Mouse (Mus musculus) heart, adult 2 months (tissue): ENCODE data around the gene Mcoln2.

Source experiments
- CTCF ChIP-seq: fragments of 200-600 bp; IDR thresholded peaks from 2 replicates; pipeline ENCODE4 v1.8.1; 2022; ENCODE audit warnings: antibody characterized with exemption, mild to moderate bottlenecking, moderate library complexity
- EP300 ChIP-seq: fragments of 200-500 bp; IDR thresholded peaks from 2 replicates; pipeline ENCODE4 v1.6.1; 2011; ENCODE audit warnings: low read depth, low read length, control low read depth; ENCODE audit not compliant: insufficient read depth
- POLR2A ChIP-seq: fragments of 200-500 bp; IDR thresholded peaks from 2 replicates; pipeline ENCODE4 v1.6.1; 2011; ENCODE audit warnings: mild to moderate bottlenecking, low read depth, low read length, control low read depth; ENCODE audit not compliant: insufficient read depth

GRCm38 (mm10) chr3:146177295-146177694 lies 27.7 kb downstream of the Mcoln2 start:
- no peak for TF ChIP-seq CTCF
- TF ChIP-seq EP300 = no peak
- TF ChIP-seq POLR2A = no peak
